Mouse (Mus musculus): ENCODE data around the gene Tspan13. TPM values are rescaled to one million over a fixed set of nuclear protein-coding genes. Genes with fewer than 3 reads are reported as not detected.

Gene Tspan13
- total RNA-seq (2021): 100 to 1,000 TPM; 192 to 206 TPM

- intact Hi-C loops (cut with DNase I): loop anchor here (5.0 kb wide), 2 partner anchors 50 to 115 kb away; partner anchors contain the start of genes Ankmy2 and Bzw2
- peak; percentile 89 to 94 for DNase-seq (ENCODE audit: low spot score in 2 of 2)
These were observed at the start of gene Tspan13 for GRCm38 (mm10) chr12:36042348-36042778. Gene Tspan13, minus strand, starts transcription at chr12:36042500.

- DNase-seq (ENCODE audit: low spot score in 2 of 2): no peak
- intact Hi-C loops (cut with DNase I): loop anchor here (5.0 kb wide), 1 partner anchor 50 kb away; the partner anchor contains the start of gene Tspan13
These were observed 49.7 kb upstream of the Tspan13 start for GRCm38 (mm10) chr12:36091964-36092363.

GRCm38 (mm10) chr12:36089221-36089620 is 46.9 kb upstream of the Tspan13 start:
- no peak for DNase-seq (ENCODE audit: low spot score in 2 of 2)
- intact Hi-C loops (cut with DNase I): no loop called here

- intact Hi-C loops (cut with DNase I): no loop called here
- DNase-seq (ENCODE audit: low spot score in 2 of 2): no peak
These were observed 46.5 kb upstream of the Tspan13 start for GRCm38 (mm10) chr12:36088804-36089203.

GRCm38 (mm10) chr12:36085380-36085779 is 43.1 kb upstream of the Tspan13 start:
- no peak for DNase-seq (ENCODE audit: low spot score in 2 of 2)
- intact Hi-C loops (cut with DNase I): no loop called here

- DNase-seq (ENCODE audit: low spot score in 2 of 2): no peak
- intact Hi-C loops (cut with DNase I): no loop called here
These were observed 36.0 kb upstream of the Tspan13 start for GRCm38 (mm10) chr12:36078101-36078899.

GRCm38 (mm10) chr12:36072860-36073259 is 30.6 kb upstream of the Tspan13 start:
- no peak for DNase-seq (ENCODE audit: low spot score in 2 of 2)
- intact Hi-C loops (cut with DNase I): no loop called here

- no peak for DNase-seq (ENCODE audit: low spot score in 2 of 2)
- intact Hi-C loops (cut with DNase I): no loop called here
These were observed 27.9 kb upstream of the Tspan13 start for GRCm38 (mm10) chr12:36070231-36070630.

- DNase-seq (ENCODE audit: low spot score in 2 of 2): no peak
- intact Hi-C loops (cut with DNase I): no loop called here
These were observed 25.2 kb upstream of the Tspan13 start for GRCm38 (mm10) chr12:36067538-36067937.

- no peak for DNase-seq (ENCODE audit: low spot score in 2 of 2)
- intact Hi-C loops (cut with DNase I): no loop called here
These were observed 23.6 kb upstream of the Tspan13 start for GRCm38 (mm10) chr12:36065911-36066310.

- no peak for DNase-seq (ENCODE audit: low spot score in 2 of 2)
- intact Hi-C loops (cut with DNase I): no loop called here
These were observed 15.4 kb upstream of the Tspan13 start for GRCm38 (mm10) chr12:36057699-36058098.

- intact Hi-C loops (cut with DNase I): no loop called here
- DNase-seq (ENCODE audit: low spot score in 2 of 2): no peak
These were observed 8.0 kb upstream of the Tspan13 start for GRCm38 (mm10) chr12:36050276-36050675.

- DNase-seq (ENCODE audit: low spot score in 2 of 2): no peak
- intact Hi-C loops (cut with DNase I): no loop called here
These were observed 5.3 kb upstream of the Tspan13 start for GRCm38 (mm10) chr12:36047593-36047992.

GRCm38 (mm10) chr12:36046196-36046595 is 3.9 kb upstream of the Tspan13 start:
- intact Hi-C loops (cut with DNase I): no loop called here
- DNase-seq (ENCODE audit: low spot score in 2 of 2): no peak

GRCm38 (mm10) chr12:36044691-36045090 is 2.4 kb upstream of the Tspan13 start:
- DNase-seq (ENCODE audit: low spot score in 2 of 2): no peak
- intact Hi-C loops (cut with DNase I): loop anchor here (5.0 kb wide), 2 partner anchors 48 to 113 kb away; partner anchors contain the start of genes Ankmy2 and Bzw2

- DNase-seq (ENCODE audit: low spot score in 2 of 2): peak in 1 of 2 experiments; percentile 63
- intact Hi-C loops (cut with DNase I): loop anchor here (5.0 kb wide), 2 partner anchors 50 to 115 kb away; partner anchors contain the start of genes Ankmy2 and Bzw2
These were observed 475 bp downstream of the Tspan13 start for GRCm38 (mm10) chr12:36041703-36042347.

GRCm38 (mm10) chr12:36041281-36041589 is 1.1 kb downstream of the Tspan13 start:
- no peak for DNase-seq (ENCODE audit: low spot score in 2 of 2)
- intact Hi-C loops (cut with DNase I): loop anchor here (5.0 kb wide), 2 partner anchors 51 to 116 kb away; partner anchors contain the start of genes Ankmy2 and Bzw2

- intact Hi-C loops (cut with DNase I): loop anchor here (5.0 kb wide), 2 partner anchors 52 to 117 kb away; partner anchors contain the start of genes Ankmy2 and Bzw2
- peak in 1 of 2 experiments; percentile 27 for DNase-seq (ENCODE audit: low spot score in 2 of 2)
These were observed 1.6 kb downstream of the Tspan13 start for GRCm38 (mm10) chr12:36040571-36041280.

GRCm38 (mm10) chr12:36039541-36040084 is 2.7 kb downstream of the Tspan13 start:
- no peak for DNase-seq (ENCODE audit: low spot score in 2 of 2)
- intact Hi-C loops (cut with DNase I): loop anchor here (5.0 kb wide), 2 partner anchors 53 to 118 kb away; partner anchors contain the start of genes Ankmy2 and Bzw2

- intact Hi-C loops (cut with DNase I): no loop called here
- DNase-seq (ENCODE audit: low spot score in 2 of 2): no peak
These were observed 5.5 kb downstream of the Tspan13 start for GRCm38 (mm10) chr12:36036776-36037175.
